Mouse (Mus musculus): ENCODE data around the gene Hist1h2bm. TPM values are rescaled to one million over a fixed set of nuclear protein-coding genes. Genes with fewer than 3 reads are reported as not detected.
"Not testable (repeated sequence)": the region's sequence is repeated elsewhere in the genome, so short reads cannot be mapped to it uniquely, and the experiment has no call there.

Hist1h2bm gene
- polyA plus RNA-seq, 1 experiment from 2014 or later, result 2.9 TPM

- 0% methylated on average over 18 of the region's 38 CpGs for WGBS
- H3K36me3 ChIP-seq, result not testable (repeated sequence)
These were observed 5.1 kb upstream of the Hist1h2bm start for GRCm38 (mm10) chr13:21716540-21717391.

GRCm38 (mm10) chr13:21717397-21718357, 4.2 kb upstream of the Hist1h2bm start, which contains the start of gene Hist1h3h:
Gene Hist1h3h (plus strand): TSS chr13:21717659.
- Histone ChIP-seq H3K4me3 (peak within 1 kb of the TSS; percentile 44), H3K4me1 (peaks cover 22% of the 10 kb centered on the region), H3K27ac (peak within 1 kb of the TSS; percentile 88), H3K4me2 (replicated peaks) (peak within 1 kb of the TSS; percentile 74), H3K9ac (peak within 1 kb of the TSS; percentile 70)
- under 1% methylated on average over 28 of the region's 56 CpGs for whole genome bisulfite sequencing
- ATAC-seq (ENCODE audit: low FRiP score, low read depth), result peak; percentile 45
- not testable (repeated sequence) for H3K27me3 ChIP-seq (replicated peaks); H3K9me3 ChIP-seq; H3K36me3 ChIP-seq

More at GRCm38 (mm10) chr13:21716540-21717391, 5.1 kb upstream of the Hist1h2bm start:
- H3K9me3 ChIP-seq; H3K27me3 ChIP-seq (replicated peaks): not testable (repeated sequence)
- Histone ChIP-seq H3K4me2 (replicated peaks) (peak overlapping the region; percentile 74), H3K9ac (peak overlapping the region; percentile 69), H3K27ac (peak overlapping the region; percentile 88), H3K4me1 (peaks cover 22% of the 10 kb centered on the region), H3K4me3 (peak overlapping the region; percentile 44)
- peak; percentile 35 for ATAC-seq (ENCODE audit: low FRiP score, low read depth)

- 58% methylated on average over 4 of the region's 4 CpGs for WGBS
- no peak for ATAC-seq (ENCODE audit: low FRiP score, low read depth)
- Histone ChIP-seq H3K4me1 (peaks cover 22% of the 10 kb centered on the region), H3K27ac (no peak overlapping the region), H3K4me2 (replicated peaks) (peak overlapping the region; percentile 72), H3K36me3 (no peaks in the 10 kb centered on the region), H3K27me3 (replicated peaks) (no peaks in the 10 kb centered on the region), H3K9me3 (no peaks in the 10 kb centered on the region), H3K9ac (peak overlapping the region; percentile 70), H3K4me3 (peak overlapping the region; percentile 44)
These were observed 3.3 kb upstream of the Hist1h2bm start for GRCm38 (mm10) chr13:21718381-21719080.

- peak overlapping the region; percentile 60 for H3K4me2 ChIP-seq (replicated peaks)
- H3K9ac ChIP-seq, result peak overlapping the region; percentile 49
- not testable (repeated sequence) for H3K27ac ChIP-seq; H3K27me3 ChIP-seq (replicated peaks); H3K36me3 ChIP-seq; H3K9me3 ChIP-seq
- 1% methylated on average over 24 of the region's 44 CpGs for WGBS
- peak overlapping the region; percentile 36 for H3K4me3 ChIP-seq
- H3K4me1 ChIP-seq, result peaks cover 13% of the 10 kb centered on the region
- peak; percentile 15 for ATAC-seq (ENCODE audit: low FRiP score, low read depth)
These were observed 612 bp upstream of the Hist1h2bm start for GRCm38 (mm10) chr13:21721107-21721756.

- peak overlapping the region; percentile 54 for H3K9ac ChIP-seq
- H3K27me3 ChIP-seq (replicated peaks), result no peaks in the 10 kb centered on the region
- H3K4me2 ChIP-seq (replicated peaks), result peak overlapping the region; percentile 60
- WGBS, result 3% methylated on average over 11 of the region's 11 CpGs
- H3K9me3 ChIP-seq, result no peaks in the 10 kb centered on the region
- peak; percentile 38 for ATAC-seq (ENCODE audit: low FRiP score, low read depth)
- H3K4me1 ChIP-seq, result peaks cover 13% of the 10 kb centered on the region
- peak overlapping the region; percentile 32 for H3K4me3 ChIP-seq
- no peaks in the 10 kb centered on the region for H3K36me3 ChIP-seq
- peak overlapping the region; percentile 57; the same call in 1 of the 2 replicates for H3K27ac ChIP-seq
These were observed 605 bp downstream of the Hist1h2bm start for GRCm38 (mm10) chr13:21722373-21722925.

GRCm38 (mm10) chr13:21722993-21723836, 1.4 kb downstream of the Hist1h2bm start:
- Histone ChIP-seq H3K9ac (no peak overlapping the region), H3K4me1 (peaks cover 17% of the 10 kb centered on the region), H3K4me3 (no peak overlapping the region), H3K9me3 (no peaks in the 10 kb centered on the region), H3K36me3 (no peaks in the 10 kb centered on the region), H3K4me2 (replicated peaks) (peak overlapping the region; percentile 60), H3K27ac (no peak overlapping the region), H3K27me3 (replicated peaks) (no peaks in the 10 kb centered on the region)
- no peak for ATAC-seq (ENCODE audit: low FRiP score, low read depth)
- 27% methylated on average over 5 of the region's 5 CpGs for WGBS

GRCm38 (mm10) chr13:21727948-21728572, 6.2 kb downstream of the Hist1h2bm start:
- H3K36me3 ChIP-seq, result no peaks in the 10 kb centered on the region
- peak; percentile 65 for ATAC-seq (ENCODE audit: low FRiP score, low read depth)
- H3K27ac ChIP-seq, result no peak overlapping the region
- no peak overlapping the region for H3K4me3 ChIP-seq
- H3K4me2 ChIP-seq (replicated peaks), result no peak overlapping the region
- H3K4me1 ChIP-seq, result 0 out of 2 replicates have a peak, but pooled peaks cover 7% of the 10 kb centered on the region
- H3K9ac ChIP-seq, result no peak overlapping the region
- WGBS, result 17% methylated on average over 11 of the region's 11 CpGs
- no peaks in the 10 kb centered on the region for H3K27me3 ChIP-seq (replicated peaks)
- H3K9me3 ChIP-seq, result no peaks in the 10 kb centered on the region

GRCm38 (mm10) chr13:21729544-21729943, 7.7 kb downstream of the Hist1h2bm start:
- 47% methylated on average over 1 of the region's 1 CpGs for WGBS
- no peak overlapping the region for H3K4me3 ChIP-seq
- H3K9ac ChIP-seq, result no peak overlapping the region
- H3K36me3 ChIP-seq, result no peaks in the 10 kb centered on the region
- no peak for ATAC-seq (ENCODE audit: low FRiP score, low read depth)
- H3K9me3 ChIP-seq, result no peaks in the 10 kb centered on the region
- H3K27me3 ChIP-seq (replicated peaks), result no peaks in the 10 kb centered on the region
- no peak overlapping the region for H3K27ac ChIP-seq
- H3K4me1 ChIP-seq, result peaks cover 10% of the 10 kb centered on the region
- H3K4me2 ChIP-seq (replicated peaks), result no peak overlapping the region

- H3K4me3 ChIP-seq, result no peak overlapping the region
- no peak overlapping the region for H3K9ac ChIP-seq
- H3K4me2 ChIP-seq (replicated peaks), result peak overlapping the region; percentile 63; the same call in 1 of the 2 replicates
- H3K4me1 ChIP-seq, result peaks cover 6% of the 10 kb centered on the region
- 61% methylated on average over 5 of the region's 5 CpGs for WGBS
- ATAC-seq (ENCODE audit: low FRiP score, low read depth), result peak; percentile 15; the same call in 1 of the 2 replicates
- H3K9me3 ChIP-seq, result no peaks in the 10 kb centered on the region
- H3K36me3 ChIP-seq, result no peaks in the 10 kb centered on the region
- H3K27me3 ChIP-seq (replicated peaks), result no peaks in the 10 kb centered on the region
- peak overlapping the region; percentile 90 for H3K27ac ChIP-seq
These were observed 11.6 kb downstream of the Hist1h2bm start for GRCm38 (mm10) chr13:21733466-21733865.
